Mouse (Mus musculus): ENCODE data around the gene Tmtc2.

Gene Tmtc2

DNA sequence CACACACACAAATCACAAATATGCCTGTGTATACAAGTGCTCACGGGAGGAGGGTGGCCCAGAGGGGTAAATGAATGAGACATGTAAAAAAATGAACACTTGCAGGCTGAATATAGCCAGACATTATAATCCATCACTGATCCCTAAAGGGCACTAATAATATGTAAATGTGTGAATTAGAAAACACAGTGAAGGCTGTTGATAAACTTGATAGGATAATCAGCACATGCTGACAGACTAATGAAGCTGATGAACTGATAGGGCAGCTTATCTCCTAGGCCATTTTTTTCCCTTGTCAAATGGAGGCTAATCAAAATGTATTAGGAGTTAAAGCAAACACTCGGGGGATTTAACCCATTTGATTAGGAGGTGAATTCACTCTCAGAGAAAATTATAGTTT is 255.4 kb downstream of the Tmtc2 start:
- in situ Hi-C loops (cut with MboI, MseI), result no loop called here

- in situ Hi-C loops (cut with MboI, MseI), result loop anchor here in 1 of 2 experiments (5.0 kb wide), 1 partner anchor 86 kb away; no protein-coding TSS in a partner anchor
Measured at GRCm38 (mm10) chr10:105312986-105313385, 261.3 kb downstream of the Tmtc2 start.

DNA sequence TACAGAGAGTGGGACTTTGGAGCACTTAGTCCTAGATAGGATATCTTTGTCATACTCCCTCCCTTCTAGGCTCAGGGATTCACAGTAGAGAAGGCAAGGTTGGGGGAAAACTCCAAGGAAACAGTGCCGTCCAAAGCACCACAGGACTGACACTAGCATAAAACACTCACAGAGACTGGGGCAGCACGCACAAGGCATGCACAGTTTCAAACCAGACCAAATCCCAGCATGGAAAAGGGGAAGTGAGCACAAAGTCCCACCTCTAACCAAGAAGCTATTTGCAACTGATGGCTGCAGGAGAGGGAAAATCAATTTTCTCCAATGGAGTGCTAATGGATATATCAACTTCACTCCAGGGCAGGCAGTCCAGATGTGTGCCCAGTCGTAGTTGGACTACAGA is 276.7 kb downstream of the Tmtc2 start:
- in situ Hi-C loops (cut with MboI, MseI), result no loop called here

- in situ Hi-C loops (cut with MboI, MseI), result no loop called here
Measured at GRCm38 (mm10) chr10:105292961-105293360, 281.3 kb downstream of the Tmtc2 start.

DNA sequence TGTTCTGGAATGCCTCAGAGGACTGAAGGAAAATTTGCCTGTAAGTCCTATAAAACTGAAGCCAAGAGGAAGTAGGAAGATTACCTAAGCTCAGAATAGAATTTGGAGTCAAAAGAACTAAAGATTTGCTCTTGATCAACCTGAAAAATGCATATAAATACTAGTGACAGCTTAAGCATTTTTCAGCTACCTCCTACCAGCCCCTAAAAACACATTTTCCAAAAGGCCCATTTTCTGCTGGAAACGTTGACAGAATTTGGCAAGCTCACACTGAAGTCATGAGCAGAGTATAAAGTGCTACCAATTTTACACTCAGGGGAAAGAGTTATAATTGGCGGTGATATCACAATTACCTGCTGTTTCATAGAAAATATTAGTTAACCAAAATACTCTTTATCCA is 285.8 kb downstream of the Tmtc2 start:
- in situ Hi-C loops (cut with MboI, MseI), result no loop called here

GRCm38 (mm10) chr10:105287575-105287974 is 286.7 kb downstream of the Tmtc2 start:
- in situ Hi-C loops (cut with MboI, MseI), result no loop called here

DNA sequence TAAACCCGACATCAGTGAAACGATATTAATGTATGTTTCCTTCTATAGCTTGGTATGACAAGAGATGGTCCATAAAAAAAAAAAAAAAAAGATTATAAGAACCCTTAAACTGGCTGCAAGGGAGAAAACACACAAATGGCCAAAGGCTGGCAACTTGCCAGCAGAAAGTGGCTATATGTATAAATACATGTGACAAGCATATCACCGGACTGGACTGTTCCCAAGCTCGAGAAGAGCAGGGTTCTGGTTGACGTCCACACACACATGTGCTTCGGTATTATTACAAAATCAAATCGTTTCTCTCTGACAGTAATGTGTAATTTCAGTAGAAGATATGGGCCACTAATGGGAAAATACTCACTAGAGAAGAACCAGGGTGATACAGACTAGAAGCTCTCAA is 287.2 kb downstream of the Tmtc2 start:
- in situ Hi-C loops (cut with MboI, MseI), result no loop called here

DNA sequence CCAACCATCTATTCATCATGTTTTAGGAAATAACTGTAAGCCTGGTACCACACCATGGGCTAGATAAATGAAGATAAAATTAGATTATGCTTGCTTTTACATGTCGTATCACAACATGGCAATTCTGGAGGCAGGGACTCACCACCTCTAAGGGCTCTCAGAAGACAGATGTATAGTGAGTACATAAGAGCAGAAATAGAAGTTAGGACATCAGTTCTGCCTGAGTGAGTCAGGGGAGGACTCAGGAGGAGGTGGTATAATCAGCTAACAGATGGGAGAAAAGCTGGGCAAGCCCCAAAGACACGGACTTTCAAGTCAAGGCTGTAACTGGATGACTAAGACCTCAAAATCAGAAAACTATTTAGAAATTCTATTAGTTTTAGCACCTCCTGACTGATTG is 288.0 kb downstream of the Tmtc2 start:
- in situ Hi-C loops (cut with MboI, MseI), result no loop called here

DNA sequence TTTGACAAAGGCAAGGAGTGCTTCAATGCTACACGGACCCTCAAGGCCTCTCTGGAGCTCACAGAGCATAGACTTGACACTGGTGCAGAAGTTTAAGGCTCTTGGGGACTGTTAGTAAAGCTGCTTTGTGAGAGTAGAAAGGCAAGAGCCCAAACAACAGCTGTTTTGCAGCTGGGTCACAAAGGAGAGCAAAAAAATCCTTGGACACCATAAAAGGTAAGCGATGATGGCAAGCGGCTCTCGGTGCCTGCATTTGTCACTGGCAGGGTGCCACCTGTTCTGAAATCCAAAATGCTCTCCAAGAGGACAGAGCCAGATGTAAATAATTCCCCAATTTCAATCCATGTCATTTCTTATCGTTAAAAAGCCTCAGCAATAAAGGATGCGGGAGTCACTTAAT is 290.1 kb downstream of the Tmtc2 start:
- in situ Hi-C loops (cut with MboI, MseI), result no loop called here

- in situ Hi-C loops (cut with MboI, MseI), result no loop called here
Measured at GRCm38 (mm10) chr10:105280933-105281332, 293.3 kb downstream of the Tmtc2 start.

- in situ Hi-C loops (cut with MboI, MseI), result no loop called here
Measured at GRCm38 (mm10) chr10:105260053-105260452, 314.2 kb downstream of the Tmtc2 start.

DNA sequence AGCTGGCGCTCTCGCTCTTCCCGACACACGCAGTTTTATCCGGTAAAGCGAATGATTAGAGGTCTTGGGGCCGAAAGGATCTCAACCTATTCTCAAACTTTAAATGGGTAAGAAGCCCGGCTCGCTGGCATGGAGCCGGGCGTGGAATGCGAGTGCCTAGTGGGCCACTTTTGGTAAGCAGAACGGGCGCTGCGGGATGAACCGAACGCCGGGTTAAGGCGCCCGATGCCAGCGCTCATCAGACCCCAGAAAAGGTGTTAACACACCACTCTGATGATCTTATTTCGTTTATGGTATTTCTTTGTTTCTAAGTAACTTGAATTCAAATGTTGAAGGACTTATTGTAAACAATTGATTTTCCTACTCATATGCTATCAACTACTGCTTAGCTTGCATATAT is 336.0 kb downstream of the Tmtc2 start:
- in situ Hi-C loops (cut with MboI, MseI), result loop anchor here in 1 of 2 experiments (10.0 kb wide), 1 partner anchor 1963 kb away; no protein-coding TSS in a partner anchor

DNA sequence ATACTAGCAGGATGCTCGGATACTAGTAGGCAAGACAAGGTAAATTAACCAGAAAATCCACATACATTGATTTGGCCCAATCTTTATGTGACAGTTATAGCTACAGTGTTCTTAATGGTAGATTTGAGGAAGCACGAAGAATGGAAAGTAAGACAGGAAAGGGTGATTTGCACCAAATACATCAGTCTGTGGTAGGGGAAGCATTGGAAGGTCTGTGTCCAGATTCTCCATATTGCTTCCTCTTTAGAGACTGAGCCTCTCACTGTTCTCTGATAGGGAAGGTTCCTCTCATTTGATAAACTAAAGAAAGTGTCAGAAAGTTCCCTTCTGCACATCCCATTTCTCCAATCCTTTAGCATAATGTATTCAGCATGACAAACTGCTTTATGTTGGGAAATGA is 341.4 kb downstream of the Tmtc2 start:
- in situ Hi-C loops (cut with MboI, MseI), result loop anchor here in 1 of 2 experiments (10.0 kb wide), 1 partner anchor 1958 kb away; no protein-coding TSS in a partner anchor

- in situ Hi-C loops (cut with MboI, MseI), result loop anchor here in 1 of 2 experiments (10.0 kb wide), 1 partner anchor 1956 kb away; no protein-coding TSS in a partner anchor
Measured at GRCm38 (mm10) chr10:105230416-105230815, 343.8 kb downstream of the Tmtc2 start.

DNA sequence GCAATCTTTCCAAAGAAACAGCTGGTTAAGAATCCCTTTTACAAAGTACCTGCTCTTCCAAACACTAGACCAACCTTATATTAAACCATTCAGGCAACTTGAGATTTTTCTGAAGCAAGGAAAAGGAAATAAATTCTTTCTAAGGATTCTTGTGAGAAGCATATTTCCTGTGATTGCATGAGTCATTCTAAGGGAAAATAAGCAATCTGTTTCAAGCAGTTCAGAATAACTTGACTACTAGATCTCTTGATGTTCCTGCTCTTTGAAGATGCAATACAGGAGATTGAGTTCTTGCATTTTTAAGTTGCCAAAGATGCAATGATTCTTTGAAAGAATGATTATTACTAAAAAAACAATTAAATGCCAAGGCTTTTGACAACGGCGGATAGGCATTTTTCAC is 345.6 kb downstream of the Tmtc2 start:
- in situ Hi-C loops (cut with MboI, MseI), result loop anchor here in 1 of 2 experiments (5.0 kb wide), 1 partner anchor 84 kb away; no protein-coding TSS in a partner anchor

DNA sequence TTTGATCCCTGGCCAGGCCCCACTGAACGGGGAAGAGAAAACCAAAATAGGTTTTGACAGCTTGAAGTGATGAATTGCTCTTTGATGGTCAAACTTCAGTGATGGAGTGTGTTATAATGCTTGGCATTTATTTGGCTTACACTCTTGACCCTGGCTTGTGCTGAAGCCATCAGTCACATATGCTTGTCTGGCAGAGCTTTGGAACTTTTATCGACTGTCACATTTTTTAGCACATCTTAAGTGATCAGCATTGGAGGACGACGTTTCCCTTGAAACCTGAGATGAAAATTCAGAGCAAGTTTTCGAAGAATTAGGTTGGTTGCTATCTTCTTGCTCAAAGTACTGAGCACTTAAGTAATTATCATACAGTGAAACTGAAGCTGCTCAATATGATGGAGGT is 346.6 kb downstream of the Tmtc2 start:
- in situ Hi-C loops (cut with MboI, MseI), result loop anchor here in 1 of 2 experiments (5.0 kb wide), 1 partner anchor 85 kb away; no protein-coding TSS in a partner anchor

DNA sequence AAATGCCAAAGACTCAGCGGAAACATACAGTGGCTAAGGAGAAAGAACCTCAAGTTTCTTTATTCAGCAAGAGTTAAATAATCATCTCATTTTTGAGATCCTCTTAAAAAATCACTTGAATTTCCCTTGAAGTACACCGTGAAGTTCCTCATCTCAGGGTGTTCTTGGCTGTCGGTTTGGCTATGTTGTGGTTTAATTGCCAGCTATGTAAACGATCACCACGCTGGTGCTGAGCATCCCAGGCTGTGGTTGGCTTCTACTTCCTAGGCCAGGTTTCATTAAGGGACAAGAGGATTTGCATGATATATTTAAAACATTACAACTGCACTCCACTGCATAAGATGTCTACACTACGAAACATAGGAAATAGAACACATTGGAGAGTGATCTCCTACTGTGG is 348.5 kb downstream of the Tmtc2 start:
- in situ Hi-C loops (cut with MboI, MseI), result loop anchor here in 1 of 2 experiments (5.0 kb wide), 1 partner anchor 87 kb away; no protein-coding TSS in a partner anchor

DNA sequence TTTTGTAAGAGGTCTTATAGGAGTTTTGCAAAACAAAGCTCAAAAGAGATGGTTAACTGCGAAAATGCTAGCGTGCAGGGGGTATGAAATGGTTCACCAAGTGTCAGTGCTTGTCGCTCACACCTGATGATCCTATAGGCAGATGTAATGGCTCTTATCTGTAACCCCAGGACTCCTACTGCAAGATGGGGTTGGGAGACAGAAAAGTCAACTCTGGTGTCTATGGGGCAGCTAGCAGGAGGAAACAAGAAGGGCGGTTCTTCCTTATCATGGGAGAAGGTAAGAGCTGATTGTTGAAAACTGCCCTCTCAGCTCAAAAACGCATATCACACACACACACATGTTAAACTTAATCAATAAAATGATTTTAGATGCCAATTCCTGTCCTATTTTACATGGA is 351.3 kb downstream of the Tmtc2 start:
- in situ Hi-C loops (cut with MboI, MseI), result no loop called here

- in situ Hi-C loops (cut with MboI, MseI), result no loop called here
Measured at GRCm38 (mm10) chr10:105201491-105201890, 372.8 kb downstream of the Tmtc2 start.

DNA sequence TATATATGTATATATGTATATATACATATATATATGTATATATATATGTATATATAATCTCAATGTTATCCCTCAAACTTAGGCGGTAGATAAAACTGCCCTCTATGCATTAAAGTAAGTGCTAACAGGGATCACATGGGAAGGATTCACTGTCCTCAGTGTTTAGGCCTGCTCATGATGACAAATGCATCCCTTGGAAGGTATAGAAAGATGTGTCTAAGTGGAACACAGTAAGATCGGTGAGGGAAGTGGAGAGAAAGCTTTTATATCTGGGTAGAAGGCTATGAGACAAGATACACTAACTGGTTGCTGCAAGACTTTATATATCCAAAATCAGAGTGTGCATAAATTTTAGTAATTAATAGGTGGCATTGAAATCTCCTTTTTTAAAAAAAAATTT is 373.6 kb downstream of the Tmtc2 start:
- in situ Hi-C loops (cut with MboI, MseI), result no loop called here

DNA sequence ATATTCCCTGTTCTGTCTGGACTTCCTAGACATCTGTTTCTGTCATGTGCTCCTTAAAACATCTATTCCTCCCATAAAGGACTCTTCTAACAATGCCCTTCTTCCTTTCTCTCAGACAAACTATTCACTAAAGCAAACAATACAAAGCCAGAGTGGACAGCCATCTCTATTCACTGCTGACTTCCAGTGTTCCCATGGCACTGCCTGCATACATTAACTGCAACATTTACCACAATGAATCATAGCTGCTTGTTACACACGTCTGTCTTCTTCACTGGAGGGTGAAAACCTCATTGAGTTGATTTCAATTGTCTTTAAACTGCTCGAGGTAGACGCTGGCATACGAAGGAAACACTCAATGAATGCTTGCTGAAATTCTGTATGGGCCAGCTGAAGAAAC is 374.2 kb downstream of the Tmtc2 start:
- in situ Hi-C loops (cut with MboI, MseI), result no loop called here

- in situ Hi-C loops (cut with MboI, MseI), result no loop called here
Measured at GRCm38 (mm10) chr10:105199515-105199914, 374.7 kb downstream of the Tmtc2 start.

DNA sequence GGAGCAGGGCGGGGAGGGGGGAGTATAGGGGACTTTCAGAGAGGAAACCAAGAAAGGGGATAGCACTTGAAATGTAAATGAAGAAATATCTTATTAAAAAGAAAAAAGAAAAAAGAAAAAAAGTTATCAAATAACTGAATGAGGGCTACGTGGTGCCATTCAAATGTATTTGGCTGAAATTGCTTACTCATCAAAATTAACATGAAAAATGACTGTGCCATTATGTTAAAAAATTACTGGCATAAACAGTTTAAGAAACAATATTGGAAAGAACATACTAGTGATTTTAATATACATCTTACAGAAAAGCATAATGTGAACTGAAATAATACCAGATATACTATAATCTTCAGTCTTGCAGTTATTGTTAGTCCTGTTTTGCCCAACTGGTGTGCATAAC is 378.9 kb downstream of the Tmtc2 start:
- in situ Hi-C loops (cut with MboI, MseI), result no loop called here

Data from T-helper 17 cell (primary cell).